Mouse (Mus musculus) urinary bladder, postnatal 14 days (tissue): ENCODE results near the gene Ptprn2.

ENCODE experiments used
- DNase-seq: peaks from one replicate; pipeline ENCODE4 v3.0.0; 2021; ENCODE audit warnings: low spot score

Gene Ptprn2

GRCm38 (mm10) chr12:116887496-116888281, 402.2 kb downstream of the Ptprn2 start:
- DNase-seq = no peak

DNA sequence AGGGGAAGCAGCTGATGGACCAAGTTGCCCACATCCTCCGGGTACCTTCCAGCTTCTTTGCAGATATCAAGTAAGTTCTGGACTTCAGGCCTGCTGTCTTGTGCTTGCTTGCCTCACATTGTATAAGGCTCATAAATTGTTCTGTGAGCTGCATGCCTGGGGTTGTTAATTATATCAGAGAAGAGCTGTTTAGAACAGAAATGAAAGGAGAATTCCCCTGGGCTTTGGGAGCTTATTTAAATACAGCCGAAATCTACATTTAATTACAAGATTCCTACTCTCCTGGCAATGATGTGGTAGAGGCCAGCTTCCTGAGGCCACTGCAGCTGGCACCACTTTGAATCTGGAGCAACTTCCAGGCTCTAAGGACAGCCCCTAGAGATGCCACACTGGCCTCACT, 403.3 kb downstream of the Ptprn2 start:
- no peak for DNase-seq

DNA sequence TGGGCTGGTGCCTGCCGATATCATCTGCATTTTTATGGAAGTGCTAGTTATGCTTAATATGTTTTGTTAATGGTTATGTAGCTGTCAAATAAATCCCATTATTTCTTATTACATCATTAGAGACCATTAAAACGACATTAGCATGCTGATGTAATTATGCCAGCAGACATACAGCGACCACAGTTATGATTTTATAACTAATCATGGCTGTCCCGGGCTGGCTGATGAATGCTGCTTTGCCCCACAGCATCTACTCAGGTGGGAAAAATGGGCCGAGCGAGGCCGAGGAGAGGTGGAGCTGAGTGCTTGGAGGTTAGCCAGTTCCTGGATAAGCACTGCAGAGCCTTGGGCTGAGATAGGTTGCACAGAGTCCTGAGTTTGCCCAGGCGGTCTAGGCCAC, 407.1 kb downstream of the Ptprn2 start:
- no peak for DNase-seq

- DNase-seq = no peak
Observed at GRCm38 (mm10) chr12:116896651-116897050, 411.1 kb downstream of the Ptprn2 start.

- DNase-seq = no peak
Observed at GRCm38 (mm10) chr12:116901773-116902172, 416.3 kb downstream of the Ptprn2 start.

- DNase-seq = no peak
Observed at GRCm38 (mm10) chr12:116907424-116907823, 421.9 kb downstream of the Ptprn2 start.

DNA sequence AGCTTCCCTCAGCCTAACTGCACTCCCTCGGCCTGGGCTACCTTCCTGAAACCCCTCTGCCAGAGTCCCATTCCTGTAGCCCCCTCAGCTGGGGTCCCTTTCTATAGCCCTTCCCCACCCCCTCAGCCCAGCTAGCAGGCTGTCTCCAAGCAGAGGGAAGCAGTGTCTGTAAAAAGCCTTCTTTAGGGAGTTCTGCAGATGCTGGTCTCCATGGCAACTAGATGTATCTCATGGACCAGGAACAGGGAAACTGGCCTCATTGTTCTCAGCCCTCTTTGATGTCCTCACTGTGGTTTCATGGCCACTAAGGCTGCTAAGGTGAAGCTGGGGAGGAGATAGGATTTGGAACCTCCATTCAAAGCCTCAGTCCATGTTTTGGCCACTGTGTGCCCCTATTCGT, 423.1 kb downstream of the Ptprn2 start:
- no peak for DNase-seq

- DNase-seq = no peak
Observed at GRCm38 (mm10) chr12:116916776-116917175, 431.3 kb downstream of the Ptprn2 start.

- no peak for DNase-seq
Observed at GRCm38 (mm10) chr12:116919185-116919584, 433.7 kb downstream of the Ptprn2 start.

DNA sequence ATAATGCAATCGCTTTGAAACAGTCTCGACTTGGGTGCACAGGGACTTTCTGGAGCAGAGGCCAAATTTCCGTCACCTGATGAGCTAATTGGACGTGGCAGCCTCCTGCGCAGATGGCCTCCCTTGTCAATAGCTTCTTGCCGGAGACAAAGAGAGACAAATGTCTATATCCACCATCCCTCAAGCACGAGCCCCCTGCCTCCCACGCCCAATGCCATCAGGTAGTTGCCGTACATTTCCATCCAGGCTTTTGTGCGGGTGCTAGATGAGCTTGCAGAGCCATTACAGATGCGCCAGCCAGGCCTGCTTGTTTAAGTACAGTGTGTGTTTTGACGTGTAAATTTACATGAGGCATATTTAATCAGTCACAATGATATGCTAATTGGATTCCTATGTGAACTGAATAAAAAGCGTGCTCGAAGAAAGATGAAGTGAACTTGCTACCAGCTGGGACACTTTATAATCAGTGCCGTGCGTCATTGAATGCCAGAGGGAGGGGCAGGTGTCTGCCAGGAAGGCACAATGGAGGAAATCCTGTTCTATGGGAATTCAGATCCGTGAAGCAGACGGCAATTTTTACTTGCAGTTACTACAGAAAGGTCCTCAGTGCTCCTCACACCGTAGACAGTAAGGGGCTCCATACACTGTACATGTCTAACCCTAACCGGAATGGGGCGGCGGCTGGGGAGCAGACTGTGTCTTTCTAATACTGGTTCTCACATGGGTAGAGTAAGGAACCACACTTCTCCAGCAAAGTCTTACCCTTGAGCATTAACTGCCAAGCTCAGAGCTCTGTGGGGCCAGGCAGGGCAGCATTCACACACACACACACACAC, 434.4 kb downstream of the Ptprn2 start:
- DNase-seq = no peak

DNA sequence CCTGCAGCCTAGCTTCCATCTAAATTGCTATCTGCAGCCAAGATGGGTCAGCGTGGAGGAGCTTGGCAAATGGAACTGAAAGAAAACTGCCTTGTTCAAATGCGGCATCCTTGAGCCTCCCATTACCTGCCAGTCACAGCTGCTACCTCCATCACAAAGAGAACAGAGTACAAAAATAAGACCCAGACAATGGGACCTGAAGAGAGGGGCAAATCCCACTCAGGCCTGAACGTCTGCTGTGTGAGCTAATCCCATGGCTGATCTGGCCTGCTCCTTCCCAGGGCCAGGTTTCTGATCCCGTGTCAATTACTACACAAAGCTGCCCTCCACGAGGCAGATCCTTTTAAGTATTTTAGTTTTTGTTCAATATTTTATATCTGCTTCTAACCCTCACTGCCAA, 441.6 kb downstream of the Ptprn2 start:
- no peak for DNase-seq

- DNase-seq = no peak
Observed at GRCm38 (mm10) chr12:116927516-116927915, 442.0 kb downstream of the Ptprn2 start.

DNA sequence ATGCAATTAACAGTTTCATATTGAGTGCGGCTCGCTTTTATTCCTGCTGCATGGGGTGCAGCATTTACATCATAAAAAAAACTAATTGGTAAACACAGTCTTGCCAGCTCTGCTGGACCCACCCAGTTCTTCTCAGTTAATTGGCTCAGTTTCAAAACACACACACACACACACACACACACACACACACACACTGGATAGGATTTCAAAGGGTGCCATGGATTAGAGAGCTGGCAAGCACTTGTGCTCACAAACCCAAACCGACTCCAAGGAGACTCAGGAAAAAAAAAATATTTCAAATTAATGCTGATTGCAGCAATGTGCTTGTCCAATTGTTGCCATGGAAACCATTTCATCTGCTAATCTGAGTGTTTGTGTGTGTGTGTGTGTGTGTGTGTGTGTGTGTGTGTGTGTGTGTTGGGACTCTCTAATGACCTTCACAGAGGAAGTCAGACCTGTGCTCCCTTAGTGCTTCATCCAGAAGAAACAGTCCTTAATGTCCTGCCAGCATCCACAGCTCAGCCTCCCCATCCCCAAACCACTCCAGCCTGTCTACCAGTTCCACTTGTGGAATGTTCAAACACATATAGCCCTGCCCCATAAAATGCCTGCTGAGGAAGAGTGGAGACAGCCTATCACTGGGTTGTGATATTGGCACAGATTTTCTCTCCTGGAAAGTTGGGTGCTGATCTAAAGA, 452.8 kb downstream of the Ptprn2 start:
- no peak for DNase-seq

DNA sequence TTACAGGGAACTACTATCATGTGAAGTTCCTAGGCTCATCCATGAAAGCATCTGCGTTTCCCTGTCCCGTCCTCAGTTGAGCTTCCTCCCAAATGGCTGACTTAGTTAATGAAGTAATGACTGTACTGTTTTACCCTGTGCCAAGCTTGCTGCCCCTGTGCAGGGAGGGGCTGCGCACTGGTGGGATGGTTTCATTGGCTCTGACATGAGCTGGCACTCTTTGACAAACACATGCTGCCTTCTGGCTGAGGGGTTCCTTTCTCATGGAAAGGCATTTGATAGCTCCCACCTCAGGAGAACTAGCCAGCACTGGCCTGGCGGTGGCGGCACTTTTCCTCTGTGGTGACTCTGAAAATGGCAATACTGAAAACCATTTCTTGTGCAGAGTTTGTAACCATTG, 458.4 kb downstream of the Ptprn2 start:
- no peak for DNase-seq

- DNase-seq = no peak
Observed at GRCm38 (mm10) chr12:116948151-116948928, 462.8 kb downstream of the Ptprn2 start.

- no peak for DNase-seq
Observed at GRCm38 (mm10) chr12:116949726-116950125, 464.2 kb downstream of the Ptprn2 start.

- DNase-seq = no peak
Observed at GRCm38 (mm10) chr12:116952452-116953205, 467.1 kb downstream of the Ptprn2 start.

DNA sequence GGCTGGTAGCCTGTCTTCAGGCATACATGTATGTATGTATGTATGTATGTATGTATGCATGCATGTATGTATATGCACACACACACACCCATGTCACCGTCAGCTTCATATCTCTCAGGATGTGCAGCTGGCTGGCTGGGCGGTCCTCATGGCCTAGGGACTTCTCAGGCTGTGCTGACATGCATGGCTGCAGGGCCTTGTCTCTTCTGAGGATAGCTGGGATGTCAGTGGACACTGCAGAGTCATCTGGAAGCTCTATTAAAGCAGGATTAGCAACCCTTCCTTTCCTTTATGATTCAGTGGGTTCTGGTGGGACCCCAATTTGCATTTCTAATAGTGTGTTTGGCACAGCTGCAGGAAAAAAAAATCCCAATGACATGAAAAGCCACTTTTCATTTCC, 473.6 kb downstream of the Ptprn2 start:
- no peak for DNase-seq

DNA sequence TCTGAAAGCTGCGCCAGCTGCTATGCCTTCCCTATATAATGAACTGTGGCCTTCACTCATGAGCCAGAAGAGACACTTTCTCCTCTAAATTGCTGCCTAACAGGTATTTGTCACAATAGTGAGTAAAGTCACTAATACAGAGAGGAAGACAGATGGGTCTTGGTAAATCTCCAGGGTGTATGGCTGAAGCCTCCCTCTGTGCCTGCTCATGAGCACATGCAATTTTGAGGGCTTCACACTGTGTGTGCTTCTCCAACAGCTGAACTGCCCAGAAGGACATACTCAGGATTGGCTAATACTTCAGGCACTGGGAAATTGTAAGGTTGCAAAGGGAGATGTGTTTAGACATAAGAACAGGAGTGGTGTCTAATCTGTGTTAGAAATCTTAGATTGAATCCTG, 478.4 kb downstream of the Ptprn2 start:
- DNase-seq = no peak

DNA sequence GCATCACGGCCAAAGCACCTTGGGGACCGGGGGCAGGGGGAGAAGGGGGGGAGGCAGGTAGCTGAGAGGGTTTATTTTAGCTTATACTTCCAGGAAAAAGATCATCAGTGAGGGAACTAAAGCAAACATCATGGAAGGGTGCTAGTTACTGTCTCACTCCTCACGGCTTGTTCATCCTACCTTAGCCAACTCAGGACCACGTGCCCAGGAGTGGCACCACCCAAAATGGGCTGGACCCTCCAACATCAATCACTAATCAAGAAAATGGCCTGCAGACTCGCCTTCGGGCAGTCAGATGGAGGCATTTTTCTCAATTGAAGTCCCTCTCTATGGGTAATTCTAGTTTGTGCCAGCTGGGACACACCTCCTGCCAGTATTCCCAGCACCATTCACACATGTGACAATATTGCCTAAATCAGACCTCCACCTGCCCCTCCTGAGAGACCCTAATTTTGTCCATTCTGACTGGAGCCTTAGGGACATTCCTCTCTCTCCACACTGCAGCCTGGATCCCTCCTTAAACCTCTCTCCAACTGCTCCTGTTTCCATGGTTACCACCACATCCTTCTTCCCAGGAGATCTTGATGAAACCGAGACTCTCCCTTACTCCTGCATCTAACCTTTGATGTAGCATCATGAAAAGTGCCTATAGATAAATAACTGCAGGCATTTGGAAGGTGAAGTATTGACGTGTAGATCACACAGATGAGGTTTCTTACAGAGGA, 482.9 kb downstream of the Ptprn2 start:
- DNase-seq = no peak

DNA sequence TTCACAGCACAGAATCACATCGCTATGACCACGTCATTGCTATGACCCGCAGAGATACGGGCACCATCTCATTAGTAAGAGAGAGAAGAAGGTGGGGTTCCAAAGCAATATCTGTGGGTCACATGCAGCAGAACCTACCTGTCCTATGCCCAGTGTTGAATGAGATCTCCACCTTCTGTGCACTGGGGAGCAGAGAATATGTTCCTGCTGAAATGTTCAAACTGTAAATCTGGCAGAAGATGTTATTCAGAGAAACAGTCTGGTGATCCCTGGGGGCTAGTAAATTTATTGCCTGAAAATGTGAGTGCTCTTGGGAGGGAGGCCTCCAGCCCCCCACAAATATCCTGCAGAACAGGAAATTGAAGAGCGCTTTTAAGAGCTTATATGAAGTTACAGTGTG, 490.0 kb downstream of the Ptprn2 start:
- no peak for DNase-seq
